Mouse (Mus musculus) lung, embryonic 14.5 days (tissue): Measurements from ENCODE around the gene Iqschfp. TPM values are rescaled to one million over a fixed set of nuclear protein-coding genes. Genes with fewer than 3 reads are reported as not detected.
A peak's percentile ranks its signal among the peaks of the same experiment; 100 is the strongest.

Experiments used
- ATAC-seq: fragments of 200-750 bp; cut with Nextera tagmentation; 2 replicates; pipeline ENCODE4 v1.8.0; 2017; ENCODE audit warnings: mild to moderate bottlenecking, moderate TSS enrichment, moderate library complexity; ENCODE audit not compliant: insufficient read depth
- DNase-seq: peaks from one replicate; pipeline ENCODE4 v3.0.0-alpha.2; 2015
- H3K27ac ChIP-seq: fragments of 300-500 bp; sonication (generic); 2 replicates; pipeline ENCODE4 v1.5.1; 2014; ENCODE audit warnings: low read depth, mild to moderate bottlenecking, moderate library complexity
- H3K27me3 ChIP-seq: fragments of 300-500 bp; sonication (generic); 2 replicates; pipeline ENCODE4 v1.6.1; 2014; ENCODE audit warnings: low read length, control low read depth; ENCODE audit not compliant: insufficient read depth
- H3K36me3 ChIP-seq: fragments of 300-500 bp; sonication (generic); 2 replicates; pipeline ENCODE4 v1.6.1; 2014; ENCODE audit warnings: control low read depth; ENCODE audit not compliant: insufficient read depth
- H3K4me1 ChIP-seq: fragments of 300-500 bp; sonication (generic); 2 replicates; pipeline ENCODE4 v1.6.1; 2014; ENCODE audit warnings: antibody characterized with exemption, control low read depth; ENCODE audit not compliant: insufficient read depth
- H3K4me2 ChIP-seq: fragments of 300-500 bp; sonication (generic); 2 replicates; pipeline ENCODE4 v1.6.1; 2014; ENCODE audit warnings: mild to moderate bottlenecking
- H3K4me3 ChIP-seq: fragments of 300-500 bp; sonication (generic); 2 replicates; pipeline ENCODE4 v1.5.1; 2014; ENCODE audit warnings: low read depth, low read length
- H3K9ac ChIP-seq: fragments of 300-500 bp; sonication (generic); 2 replicates; pipeline ENCODE4 v1.6.1; 2014
- H3K9me3 ChIP-seq: fragments of 300-500 bp; sonication (generic); 2 replicates; pipeline ENCODE4 v1.6.1; 2016; ENCODE audit warnings: low read depth, low read length, control low read depth
- CTCF ChIP-seq: IDR thresholded peaks from 2 replicates; pipeline ENCODE4 v1.5.1; 2016; ENCODE audit warnings: antibody characterized with exemption, low read depth
- WGBS: fragments of 180-500 bp; shearing (Covaris S2); extraction: QIAGEN DNeasy Blood & Tissue Kit; methylation state at CpG from one replicate; pipeline ENCODE4 v1.1.7; 2014; 5-methylcytosine and 5-hydroxymethylcytosine counted together
- polyA plus RNA-seq: library from polyadenylated mRNA; unstranded; fragments of >200 nt; fragmentation: Nextera tagmentation; extraction: Ambion mirVana; gene quantifications from 2 replicates; pipeline ENCODE4 v1.2.1, GENCODE M21; 2014

Gene Iqschfp
- polyA plus RNA-seq, 1 experiment from 2014 or later: not detected

DNA sequence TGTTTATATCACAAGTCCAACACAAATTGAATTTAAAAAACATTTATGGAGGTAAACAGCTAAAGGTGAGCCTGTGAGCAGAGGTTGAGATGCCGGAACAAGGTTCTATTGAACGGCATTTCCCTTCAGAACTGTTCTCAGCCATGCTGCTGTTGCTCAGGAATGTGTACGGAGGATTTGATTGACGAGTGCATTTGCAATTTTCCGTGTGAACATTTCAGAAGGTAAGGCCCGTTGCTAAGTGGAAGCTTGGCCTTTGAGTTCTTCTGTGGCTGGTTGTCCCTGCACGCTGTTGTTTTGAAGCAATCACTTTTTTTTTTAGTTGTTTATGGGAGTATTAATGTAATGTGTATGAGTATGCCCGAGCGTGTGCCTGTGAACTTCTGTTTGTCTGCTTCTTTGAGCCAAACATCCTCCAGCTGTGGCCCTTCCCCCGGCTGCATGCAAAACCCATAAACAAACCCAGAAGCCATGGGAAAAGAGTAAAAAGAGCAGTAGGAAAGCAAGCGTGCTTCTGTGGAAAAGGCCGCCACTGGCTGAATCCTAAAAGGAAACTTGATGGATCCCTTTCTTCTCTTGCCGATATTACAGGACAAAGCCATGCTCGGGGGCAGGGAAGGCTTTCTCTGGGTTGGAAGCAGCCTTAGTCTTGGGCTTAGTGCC, 691.1 kb downstream of the Iqschfp start:
- H3K27me3 ChIP-seq: no peaks in the 10 kb centered on the region
- no peak for TF ChIP-seq CTCF
- peaks cover 34% of the 10 kb centered on the region for H3K4me1 ChIP-seq
- peak overlapping the region; percentile 46 for H3K4me2 ChIP-seq
- peak overlapping the region; percentile 35 for H3K9ac ChIP-seq
- H3K4me3 ChIP-seq: no peak overlapping the region
- 10% methylated on average over 14 of the region's 14 CpGs for WGBS
- DNase-seq: peak; percentile 82
- peak overlapping the region; percentile 82 for H3K27ac ChIP-seq
- no peaks in the 10 kb centered on the region for H3K9me3 ChIP-seq
- peak; percentile 75 for ATAC-seq
- H3K36me3 ChIP-seq: no peaks in the 10 kb centered on the region

DNA sequence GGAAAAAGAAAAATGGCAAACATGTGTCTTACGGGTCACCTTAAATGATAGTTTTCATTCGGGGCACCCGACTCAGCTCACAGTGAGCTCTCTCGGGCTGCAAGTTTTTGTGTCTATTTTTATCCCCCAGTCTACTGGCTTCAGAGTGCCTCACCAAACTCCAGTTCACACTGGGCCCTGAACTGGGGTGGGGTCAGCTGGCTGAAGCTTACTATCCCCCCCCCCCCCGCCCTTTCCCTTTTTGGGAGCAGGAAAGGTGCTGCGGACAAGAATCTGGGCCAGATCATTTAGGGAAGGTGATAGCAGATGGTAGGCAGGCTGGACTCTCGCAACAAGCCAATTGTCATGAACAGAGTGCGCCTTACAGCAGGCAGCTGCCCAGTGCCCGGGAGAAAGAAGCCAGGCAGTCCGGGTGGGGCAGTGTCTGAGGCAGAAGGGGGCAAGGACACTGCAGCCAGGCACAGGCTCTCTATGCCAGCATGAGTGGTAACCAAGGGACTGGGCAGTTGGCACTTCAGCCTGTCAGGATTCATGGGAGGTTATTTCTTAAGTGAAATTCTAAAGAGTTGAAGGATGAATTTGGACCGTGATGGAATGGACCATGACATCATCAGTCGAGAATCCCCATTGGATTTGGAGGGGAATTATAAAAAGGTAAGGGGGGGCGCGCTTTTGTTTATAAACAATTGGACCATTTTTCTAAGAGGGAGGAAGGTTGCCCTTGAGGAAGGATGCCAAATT, 691.9 kb downstream of the Iqschfp start:
- no peaks in the 10 kb centered on the region for H3K36me3 ChIP-seq
- no peak overlapping the region for H3K4me3 ChIP-seq
- 32% methylated on average over 14 of the region's 14 CpGs for WGBS
- peak overlapping the region; percentile 46 for H3K4me2 ChIP-seq
- TF ChIP-seq CTCF: no peak
- H3K9ac ChIP-seq: no peak overlapping the region
- peak; percentile 82 for DNase-seq
- peak overlapping the region; percentile 82 for H3K27ac ChIP-seq
- peaks cover 34% of the 10 kb centered on the region for H3K4me1 ChIP-seq
- no peaks in the 10 kb centered on the region for H3K27me3 ChIP-seq
- peak; percentile 80 for ATAC-seq
- no peaks in the 10 kb centered on the region for H3K9me3 ChIP-seq

DNA sequence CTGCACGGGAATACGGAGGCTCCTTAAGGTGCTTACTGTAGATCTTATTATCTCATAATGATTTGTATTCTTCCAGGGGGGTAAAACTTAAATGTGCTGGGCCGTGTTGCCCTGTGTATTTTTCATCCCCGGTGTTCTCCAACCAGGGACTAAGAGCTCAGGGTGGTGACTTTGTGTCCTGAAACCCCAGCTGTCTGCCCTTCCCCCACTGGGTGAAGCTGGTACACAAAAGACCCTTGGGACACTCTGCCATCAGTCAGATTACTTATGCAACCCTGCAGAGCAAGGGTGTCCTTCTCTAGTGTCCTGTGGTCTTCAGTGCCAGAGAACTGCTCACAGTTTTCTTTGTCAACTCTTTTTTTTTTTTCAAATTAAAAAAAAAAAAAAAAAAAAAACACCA, 693.2 kb downstream of the Iqschfp start:
- WGBS: 66% methylated on average over 4 of the region's 4 CpGs
- Histone ChIP-seq H3K9me3 (no peaks in the 10 kb centered on the region), H3K27ac (no peak overlapping the region), H3K4me2 (no peak overlapping the region), H3K4me3 (no peak overlapping the region), H3K9ac (no peak overlapping the region), H3K36me3 (no peaks in the 10 kb centered on the region), H3K4me1 (peaks cover 34% of the 10 kb centered on the region), H3K27me3 (no peaks in the 10 kb centered on the region)
- ATAC-seq (no peak), DNase-seq (no peak)
- no peak for TF ChIP-seq CTCF

GRCm38 (mm10) chr3:68586646-68587064, 694.6 kb downstream of the Iqschfp start:
- DNase-seq (no peak), ATAC-seq (no peak)
- no peaks in the 10 kb centered on the region for H3K27me3 ChIP-seq
- H3K9me3 ChIP-seq: no peaks in the 10 kb centered on the region
- WGBS: 38% methylated on average over 9 of the region's 9 CpGs
- peaks cover 34% of the 10 kb centered on the region for H3K4me1 ChIP-seq
- no peak overlapping the region for H3K9ac ChIP-seq
- TF ChIP-seq CTCF: no peak
- no peak overlapping the region; the same call in 1 of the 2 replicates for H3K27ac ChIP-seq
- H3K4me3 ChIP-seq: no peak overlapping the region
- H3K4me2 ChIP-seq: no peak overlapping the region
- no peaks in the 10 kb centered on the region for H3K36me3 ChIP-seq

DNA sequence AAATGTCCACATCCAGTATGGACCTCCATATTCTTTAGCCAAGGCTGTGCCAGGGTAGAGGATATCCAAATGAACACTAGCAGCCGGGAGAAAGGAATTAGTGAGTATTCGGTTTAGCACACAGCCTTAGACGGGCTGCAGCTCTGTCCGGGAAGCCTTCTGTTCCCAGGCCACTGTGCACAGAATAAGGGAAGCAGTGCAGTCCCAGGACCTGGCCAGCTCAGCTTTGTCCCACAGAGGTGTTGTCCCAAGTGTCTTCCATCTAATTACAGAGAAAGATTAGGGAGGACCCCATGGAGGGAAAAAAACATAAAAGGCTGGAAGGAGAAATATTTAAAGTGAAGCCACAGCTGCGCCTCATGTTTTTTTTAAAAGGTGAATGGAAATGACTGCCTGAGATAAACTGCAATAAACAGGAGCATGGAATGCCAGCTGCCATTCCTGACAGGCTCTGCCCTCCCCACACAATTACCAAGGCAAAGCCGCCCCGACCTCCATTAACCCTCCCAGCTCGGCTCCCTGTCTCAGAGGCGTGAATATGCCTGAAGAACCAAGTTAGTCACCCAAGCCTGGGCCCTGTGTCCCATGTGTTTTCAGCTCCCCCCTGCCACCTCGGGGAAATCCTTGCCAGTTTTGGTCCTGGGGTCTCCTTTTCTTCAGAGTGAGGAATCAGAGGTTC, 695.7 kb downstream of the Iqschfp start:
- DNase-seq (no peak), ATAC-seq (no peak)
- Histone ChIP-seq H3K36me3 (no peaks in the 10 kb centered on the region), H3K4me3 (no peak overlapping the region), H3K9ac (no peak overlapping the region), H3K4me2 (no peak overlapping the region), H3K27ac (no peak overlapping the region), H3K9me3 (no peaks in the 10 kb centered on the region), H3K4me1 (peaks cover 28% of the 10 kb centered on the region), H3K27me3 (no peaks in the 10 kb centered on the region)
- no peak for TF ChIP-seq CTCF
- WGBS: 62% methylated on average over 10 of the region's 10 CpGs

- no peak for DNase-seq
- Histone ChIP-seq H3K4me1 (peaks cover 19% of the 10 kb centered on the region), H3K9me3 (no peaks in the 10 kb centered on the region), H3K36me3 (no peaks in the 10 kb centered on the region), H3K27ac (no peak overlapping the region), H3K4me2 (no peak overlapping the region), H3K4me3 (no peak overlapping the region), H3K27me3 (no peaks in the 10 kb centered on the region), H3K9ac (no peak overlapping the region)
- no peak for ATAC-seq
- 69% methylated on average over 9 of the region's 9 CpGs for WGBS
- TF ChIP-seq CTCF: no peak
These were observed 697.3 kb downstream of the Iqschfp start for GRCm38 (mm10) chr3:68589220-68589840.

GRCm38 (mm10) chr3:68590436-68590835, 698.4 kb downstream of the Iqschfp start:
- ATAC-seq: peak; percentile 69; the same call in 1 of the 2 replicates
- no peak overlapping the region for H3K9ac ChIP-seq
- H3K4me2 ChIP-seq: no peak overlapping the region
- 50% methylated on average over 8 of the region's 8 CpGs for WGBS
- no peak overlapping the region for H3K27ac ChIP-seq
- H3K4me3 ChIP-seq: no peak overlapping the region
- no peak for TF ChIP-seq CTCF
- H3K36me3 ChIP-seq: no peaks in the 10 kb centered on the region
- no peaks in the 10 kb centered on the region for H3K9me3 ChIP-seq
- H3K27me3 ChIP-seq: no peaks in the 10 kb centered on the region
- peak; percentile 60 for DNase-seq
- peaks cover 14% of the 10 kb centered on the region; the same call in 1 of the 2 replicates for H3K4me1 ChIP-seq
